Mouse (Mus musculus): ENCODE results near the gene Nsl1. TPM values are rescaled to one million over a fixed set of nuclear protein-coding genes. Genes with fewer than 3 reads are reported as not detected.

The Nsl1 gene
- polyA plus RNA-seq, 1 experiment from 2014 or later, result 24.2 TPM

Other genes with a start within 250 kb of the Nsl1 start
- 16.9 and 18.4 TPM in 2 replicates for gene Rps6kc1, start 151.2 kb upstream of the Nsl1 start, polyA plus RNA-seq (2015; fragmentation: Nextera tagmentation; extraction: Ambion mirVana)
- gene Angel2, start 137.9 kb upstream of the Nsl1 start, polyA plus RNA-seq (2015; fragmentation: Nextera tagmentation; extraction: Ambion mirVana), result 51.5 and 60.1 TPM in 2 replicates
- 54.3 and 54.7 TPM in 2 replicates for gene Vash2, start 83.7 kb upstream of the Nsl1 start, polyA plus RNA-seq (2015; fragmentation: Nextera tagmentation; extraction: Ambion mirVana)
- 6.2 and 7.0 TPM in 2 replicates for gene Flvcr1, start 36.9 kb upstream of the Nsl1 start, polyA plus RNA-seq (2015; fragmentation: Nextera tagmentation; extraction: Ambion mirVana)
- gene Spata45, start 26.4 kb upstream of the Nsl1 start, polyA plus RNA-seq (2015; fragmentation: Nextera tagmentation; extraction: Ambion mirVana), result not detected in 2 replicates
- gene Tatdn3, start 80 bp upstream of the Nsl1 start, polyA plus RNA-seq (2015; fragmentation: Nextera tagmentation; extraction: Ambion mirVana), result 13.9 and 14.0 TPM in 2 replicates
- gene Batf3, start 34.8 kb downstream of the Nsl1 start, polyA plus RNA-seq (2015; fragmentation: Nextera tagmentation; extraction: Ambion mirVana), result 10.8 and 12.3 TPM in 2 replicates
- not detected in 2 replicates for gene Fam71a, start 101.8 kb downstream of the Nsl1 start, polyA plus RNA-seq (2015; fragmentation: Nextera tagmentation; extraction: Ambion mirVana)
- 2.6 and 2.9 TPM in 2 replicates for gene Atf3, start 155.0 kb downstream of the Nsl1 start, polyA plus RNA-seq (2015; fragmentation: Nextera tagmentation; extraction: Ambion mirVana)